Mouse (Mus musculus) CH12.LX (cell line): ENCODE results near the gene Adgrl3. TPM values are rescaled to one million over a fixed set of nuclear protein-coding genes. Genes with fewer than 3 reads are reported as not detected.

Source experiments
- DNase-seq: peaks from one replicate; pipeline ENCODE4 v3.0.0-alpha.2; 2013; ENCODE audit errors: extremely low read depth
- H3K27ac ChIP-seq: 2 replicates; pipeline ENCODE4 v1.5.1; 2012; ENCODE audit warnings: low read depth, mild to moderate bottlenecking, control low read depth, moderate library complexity; ENCODE audit not compliant: insufficient read depth
- H3K27me3 ChIP-seq: replicated peaks from 2 replicates; pipeline ENCODE3; 2012; ENCODE audit warnings: inconsistent platforms
- H3K36me3 ChIP-seq, 2 experiments: replicated peaks in 1 of 2; 2 replicates each; pipeline versions ENCODE3 to v1.6.1; 2012; ENCODE audit warnings: inconsistent platforms in 1 of 2, low read length in 1 of 2, mild to moderate bottlenecking in 1 of 2, mixed read lengths in 1 of 2, moderate library complexity in 1 of 2; ENCODE audit not compliant: control insufficient read depth in 1 of 2, insufficient read depth in 1 of 2
- H3K4me1 ChIP-seq, 2 experiments: 2 replicates each; pipeline ENCODE4 v1.6.1; 2012; ENCODE audit warnings: inconsistent platforms in 1 of 2, moderate library complexity in 1 of 2; ENCODE audit not compliant: insufficient read depth in 2 of 2, control insufficient read depth in 1 of 2
- H3K4me2 ChIP-seq: 2 replicates; pipeline ENCODE4 v1.6.1; 2012; ENCODE audit warnings: low read depth, mild to moderate bottlenecking, control low read depth; ENCODE audit not compliant: poor library complexity, insufficient read depth, severe bottlenecking
- H3K4me3 ChIP-seq, 3 experiments: fragments of 150-350 bp in 1 of 3; sonication (generic) in 1 of 3; replicated peaks in 1 of 3; 2 replicates each; pipeline versions ENCODE3 to v1.5.1; 2011 to 2012; ENCODE audit warnings: low read depth in 2 of 3, low read length in 2 of 3, mild to moderate bottlenecking in 2 of 3, moderate library complexity in 2 of 3, control low read depth in 1 of 3, improper control_type of control experiment in 1 of 3, inconsistent platforms in 1 of 3, mixed read lengths in 1 of 3; ENCODE audit not compliant: poor library complexity in 1 of 3
- H3K79me2 ChIP-seq: replicated peaks from 2 replicates; pipeline ENCODE4 v1.6.1; 2012; ENCODE audit warnings: mild to moderate bottlenecking, moderate library complexity; ENCODE audit not compliant: control insufficient read depth, poor library complexity, insufficient read depth, severe bottlenecking; ENCODE audit errors: extremely low read depth
- H3K9ac ChIP-seq: 2 replicates; pipeline ENCODE4 v1.6.1; 2012; ENCODE audit warnings: low read depth, mild to moderate bottlenecking, control low read depth, moderate library complexity; ENCODE audit not compliant: insufficient read depth
- H3K9me3 ChIP-seq: replicated peaks from 2 replicates; pipeline ENCODE3; 2012; ENCODE audit warnings: low read length, inconsistent platforms, mixed read lengths
- CHD1 ChIP-seq: IDR thresholded peaks from 2 replicates; pipeline ENCODE4 v1.6.1; 2012; ENCODE audit warnings: low read depth, low read length, improper control_type of control experiment, inconsistent platforms
- E2F4 ChIP-seq: IDR thresholded peaks from 2 replicates; pipeline ENCODE4 v1.6.1; 2011; ENCODE audit warnings: low read depth, low read length, improper control_type of control experiment; ENCODE audit not compliant: insufficient replicate concordance
- EP300 ChIP-seq: IDR thresholded peaks from 2 replicates; pipeline ENCODE4 v1.6.1; 2011; ENCODE audit warnings: low read length, improper control_type of control experiment
- GABPA ChIP-seq: IDR thresholded peaks from 2 replicates; pipeline ENCODE4 v1.6.1; 2012; ENCODE audit warnings: low read depth, low read length, improper control_type of control experiment, inconsistent platforms; ENCODE audit not compliant: insufficient replicate concordance
- JUN ChIP-seq: IDR thresholded peaks from 2 replicates; pipeline ENCODE4 v1.6.1; 2011; ENCODE audit warnings: low read depth, mild to moderate bottlenecking, low read length, improper control_type of control experiment, moderate library complexity; ENCODE audit not compliant: insufficient read depth
- MAFK ChIP-seq: IDR thresholded peaks from 2 replicates; pipeline ENCODE4 v1.6.1; 2011; ENCODE audit warnings: low read length, improper control_type of control experiment; ENCODE audit not compliant: insufficient replicate concordance
- MEF2A ChIP-seq: IDR thresholded peaks from 2 replicates; pipeline ENCODE4 v1.6.1; 2014; ENCODE audit warnings: low read depth, mild to moderate bottlenecking, inconsistent platforms, low read length, improper control_type of control experiment, borderline replicate concordance
- MXI1 ChIP-seq: IDR thresholded peaks from 2 replicates; pipeline ENCODE4 v1.6.1; 2011; ENCODE audit warnings: mild to moderate bottlenecking, low read depth, low read length, improper control_type of control experiment
- MYC ChIP-seq: IDR thresholded peaks from 2 replicates; pipeline ENCODE4 v1.6.1; 2011; ENCODE audit warnings: low read depth, mild to moderate bottlenecking, improper control_type of control experiment, low read length
- NELFE ChIP-seq: IDR thresholded peaks from 2 replicates; pipeline ENCODE4 v1.6.1; 2011; ENCODE audit warnings: low read depth, low read length, improper control_type of control experiment
- NRF1 ChIP-seq: IDR thresholded peaks from 2 replicates; pipeline ENCODE4 v1.6.1; 2014; ENCODE audit warnings: low read depth, mild to moderate bottlenecking, inconsistent platforms, low read length, improper control_type of control experiment, moderate library complexity
- POLR2AphosphoS2 ChIP-seq: IDR thresholded peaks from 2 replicates; pipeline ENCODE4 v1.6.1; 2011; ENCODE audit warnings: low read depth, low read length, improper control_type of control experiment
- SIN3A ChIP-seq: IDR thresholded peaks from 2 replicates; pipeline ENCODE4 v1.6.1; 2012; ENCODE audit warnings: low read length, improper control_type of control experiment, inconsistent platforms
- SMC3 ChIP-seq: IDR thresholded peaks from 2 replicates; pipeline ENCODE4 v1.6.1; 2011; ENCODE audit warnings: low read depth, low read length, improper control_type of control experiment
- TCF12 ChIP-seq: IDR thresholded peaks from 2 replicates; pipeline ENCODE4 v1.6.1; 2014; ENCODE audit warnings: low read depth, mild to moderate bottlenecking, inconsistent platforms, low read length, improper control_type of control experiment
- UBTF ChIP-seq: IDR thresholded peaks from 2 replicates; pipeline ENCODE4 v1.6.1; 2012; ENCODE audit warnings: low read depth, mild to moderate bottlenecking, inconsistent platforms, low read length, improper control_type of control experiment, moderate library complexity
- ZKSCAN1 ChIP-seq: IDR thresholded peaks from 2 replicates; pipeline ENCODE4 v1.6.1; 2012; ENCODE audit warnings: low read depth, inconsistent platforms, low read length, improper control_type of control experiment, borderline replicate concordance
- ZNF384 ChIP-seq: IDR thresholded peaks from 2 replicates; pipeline ENCODE4 v1.6.1; 2012; ENCODE audit warnings: low read depth, low read length, improper control_type of control experiment, inconsistent platforms
- dilution Hi-C: fragments of 300-500 bp; cut with MboI; formaldehyde crosslinking; loops from 2 replicates; pipeline ENCODE4 v1.14.3; 2020; ENCODE audit warnings: low sequenced_read_pairs; ENCODE audit not compliant: extremely low pct_unique_long_range_greater_than_20kb, extremely low pct_ligation_motif_present
- in situ Hi-C: fragments of 300-500 bp; cut with MboI; formaldehyde crosslinking; loops from 3 replicates; pipeline ENCODE4 v1.14.3; 2019; ENCODE audit warnings: low sequenced_read_pairs, low pct_ligation_motif_present, low pct_unique_long_range_greater_than_20kb, mixed read lengths
- polyA plus RNA-seq: library from polyadenylated mRNA; unstranded; fragments of >175 nt; gene quantifications from 2 replicates; pipeline ENCODE4 v1.2.1, GENCODE M21; 2012; ENCODE audit warnings: low read depth; ENCODE audit not compliant: insufficient read length
- total RNA-seq, 2 experiments: library from RNA; depleted of rRNA; stranded (reverse); fragments of 300-350 nt in 1 of 2; fragments of >200 nt in 1 of 2; gene quantifications; 2 replicates each; pipeline ENCODE4 v1.2.3; 2012 to 2014

The Adgrl3 gene
- total and polyA plus RNA-seq, 3 experiments = 0.13 TPM; not detected in 2

GRCm38 (mm10) chr5:81776746-81777145 is 756.8 kb downstream of the Adgrl3 start:
- Histone ChIP-seq H3K9me3 (no peaks in the 10 kb centered on the region), H3K9ac (no peak overlapping the region), H3K27ac (no peak overlapping the region), H3K4me1 (no peaks in the 10 kb centered on the region), H3K27me3 (no peaks in the 10 kb centered on the region), H3K4me3 (no peak overlapping the region), H3K4me2 (no peak overlapping the region), H3K79me2 (no peaks in the 10 kb centered on the region), H3K36me3 (no peaks in the 10 kb centered on the region)
- DNase-seq = no peak
- dilution Hi-C loops (no loop called here), in situ Hi-C loops (no loop called here)
- TF ChIP-seq JUN (no peak), E2F4 (no peak), SMC3 (no peak), UBTF (no peak), MEF2A (no peak)

GRCm38 (mm10) chr5:81784770-81785169 is 764.8 kb downstream of the Adgrl3 start:
- dilution Hi-C loops = no loop called here
- TF ChIP-seq POLR2AphosphoS2 (no peak), NELFE (no peak), MXI1 (no peak), MYC (no peak), ZNF384 (no peak), JUN (no peak), NRF1 (no peak), GABPA (no peak), ZKSCAN1 (no peak), CHD1 (no peak), TCF12 (no peak), MAFK (no peak), EP300 (no peak), SIN3A (no peak)
- H3K79me2 ChIP-seq = no peaks in the 10 kb centered on the region
- no peak overlapping the region for H3K4me2 ChIP-seq
- H3K4me3 ChIP-seq = no peak overlapping the region
- no peaks in the 10 kb centered on the region for H3K27me3 ChIP-seq
- no peak overlapping the region for H3K27ac ChIP-seq
- no peaks in the 10 kb centered on the region for H3K36me3 ChIP-seq
- H3K9ac ChIP-seq = no peak overlapping the region
- H3K9me3 ChIP-seq = no peaks in the 10 kb centered on the region
- in situ Hi-C loops = no loop called here
- no peak for DNase-seq
- peaks cover 0 to 4% of the 10 kb centered on the region in 2 experiments; a peak in 1 of 4 replicates for H3K4me1 ChIP-seq
